Mouse (Mus musculus) MEL (cell line): Measurements from ENCODE around the gene Olfr1282. TPM values are rescaled to one million over a fixed set of nuclear protein-coding genes. Genes with fewer than 3 reads are reported as not detected.
"Not testable (repeated sequence)": the region's sequence is repeated elsewhere in the genome, so short reads cannot be mapped to it uniquely, and the experiment has no call there.

Experiments
- DNase-seq: peaks from one replicate; pipeline ENCODE4 v3.0.0; 2011; ENCODE audit warnings: low read depth, low spot score
- H3K27ac ChIP-seq: 2 replicates; pipeline ENCODE4 v1.5.1; 2012; ENCODE audit warnings: low read depth, mild to moderate bottlenecking, control low read depth, low read length, moderate library complexity; ENCODE audit not compliant: control insufficient read depth
- H3K27me3 ChIP-seq, 2 experiments: fragments of 150-350 bp in 1 of 2; sonication (generic) in 1 of 2; 2 replicates each; pipeline ENCODE4 v1.6.1; 2012; ENCODE audit warnings: low read length in 2 of 2, mild to moderate bottlenecking in 2 of 2, improper control_type of control experiment in 1 of 2, moderate library complexity in 1 of 2; ENCODE audit not compliant: insufficient read depth in 2 of 2, control insufficient read depth in 1 of 2
- H3K36me3 ChIP-seq, 2 experiments: 2 replicates each; pipeline ENCODE4 v1.6.1; 2012 to 2014; ENCODE audit warnings: low read length in 2 of 2, improper control_type of control experiment in 1 of 2, inconsistent platforms in 1 of 2, mild to moderate bottlenecking in 1 of 2; ENCODE audit not compliant: insufficient read depth in 2 of 2, control insufficient read depth in 1 of 2
- H3K4me1 ChIP-seq, 2 experiments: fragments of 150-350 bp in 1 of 2; sonication (generic) in 1 of 2; 2 replicates each; pipeline ENCODE4 v1.6.1; 2012; ENCODE audit warnings: low read length in 2 of 2, improper control_type of control experiment in 1 of 2, mild to moderate bottlenecking in 1 of 2; ENCODE audit not compliant: insufficient read depth in 2 of 2, control insufficient read depth in 1 of 2
- H3K4me3 ChIP-seq, 2 experiments: fragments of 150-350 bp in 1 of 2; sonication (generic) in 1 of 2; 2 replicates each; pipeline ENCODE4 v1.5.1; 2012; ENCODE audit warnings: low read depth in 2 of 2, low read length in 2 of 2, mild to moderate bottlenecking in 2 of 2, moderate library complexity in 2 of 2, control low read depth in 1 of 2, improper control_type of control experiment in 1 of 2; ENCODE audit not compliant: control insufficient read depth in 1 of 2, insufficient read depth in 1 of 2
- H3K79me2 ChIP-seq: 2 replicates; pipeline ENCODE4 v1.6.1; 2012; ENCODE audit warnings: mild to moderate bottlenecking, low read length, moderate library complexity; ENCODE audit not compliant: control insufficient read depth, poor library complexity, insufficient read depth
- H3K9ac ChIP-seq: 2 replicates; pipeline ENCODE4 v1.6.1; 2012; ENCODE audit warnings: low read depth, mild to moderate bottlenecking, control low read depth, low read length, moderate library complexity; ENCODE audit not compliant: control insufficient read depth, poor library complexity, severe bottlenecking
- H3K9me3 ChIP-seq: fragments of 150-350 bp; sonication (generic); replicated peaks from 2 replicates; pipeline ENCODE4 v1.6.1; 2012; ENCODE audit warnings: mild to moderate bottlenecking, low read length, improper control_type of control experiment, moderate library complexity; ENCODE audit not compliant: insufficient read depth
- CHD1 ChIP-seq: IDR thresholded peaks from 2 replicates; pipeline ENCODE4 v1.6.1; 2012; ENCODE audit warnings: low read depth, mild to moderate bottlenecking, inconsistent platforms, low read length, improper control_type of control experiment
- CHD2 ChIP-seq: IDR thresholded peaks from 2 replicates; pipeline ENCODE4 v1.6.1; 2011; ENCODE audit warnings: low read length, improper control_type of control experiment
- E2F4 ChIP-seq: IDR thresholded peaks from 2 replicates; pipeline ENCODE4 v1.6.1; 2011; ENCODE audit warnings: low read depth, low read length, improper control_type of control experiment, borderline replicate concordance
- EP300 ChIP-seq, 2 experiments: IDR thresholded peaks; 2 replicates each; pipeline ENCODE4 v1.6.1; 2011; ENCODE audit warnings: improper control_type of control experiment in 2 of 2, low read length in 2 of 2, low read depth in 1 of 2, mild to moderate bottlenecking in 1 of 2
- ETS1 ChIP-seq: IDR thresholded peaks from 2 replicates; pipeline ENCODE4 v1.6.1; 2012; ENCODE audit warnings: low read depth, mild to moderate bottlenecking, inconsistent platforms, low read length, improper control_type of control experiment, moderate library complexity
- GABPA ChIP-seq: IDR thresholded peaks from 2 replicates; pipeline ENCODE4 v1.6.1; 2012; ENCODE audit warnings: low read depth, mild to moderate bottlenecking, inconsistent platforms, low read length, improper control_type of control experiment, moderate library complexity
- GATA1 ChIP-seq: IDR thresholded peaks from 2 replicates; pipeline ENCODE4 v1.6.1; 2011; ENCODE audit warnings: low read depth, low read length, improper control_type of control experiment
- JUND ChIP-seq: IDR thresholded peaks from 2 replicates; pipeline ENCODE4 v1.6.1; 2011; ENCODE audit warnings: low read depth, mild to moderate bottlenecking, improper control_type of control experiment, low read length
- MAX ChIP-seq: IDR thresholded peaks from 2 replicates; pipeline ENCODE4 v1.6.1; 2011; ENCODE audit warnings: low read length, improper control_type of control experiment
- MXI1 ChIP-seq: IDR thresholded peaks from 2 replicates; pipeline ENCODE4 v1.6.1; 2011; ENCODE audit warnings: mild to moderate bottlenecking, low read depth, low read length, improper control_type of control experiment
- MYC ChIP-seq: IDR thresholded peaks from 2 replicates; pipeline ENCODE4 v1.6.1; 2011; ENCODE audit warnings: low read depth, mild to moderate bottlenecking, low read length, improper control_type of control experiment, moderate library complexity
- NRF1 ChIP-seq: IDR thresholded peaks from 2 replicates; pipeline ENCODE4 v1.6.1; 2014; ENCODE audit warnings: low read depth, mild to moderate bottlenecking, inconsistent platforms, low read length, improper control_type of control experiment, moderate library complexity; ENCODE audit not compliant: poor library complexity, insufficient read depth, severe bottlenecking
- RAD21 ChIP-seq: IDR thresholded peaks from 2 replicates; pipeline ENCODE4 v1.6.1; 2011; ENCODE audit warnings: mild to moderate bottlenecking, low read depth, low read length, improper control_type of control experiment
- RCOR1 ChIP-seq: IDR thresholded peaks from 2 replicates; pipeline ENCODE4 v1.6.1; 2012; ENCODE audit warnings: low read depth, mild to moderate bottlenecking, inconsistent platforms, low read length, improper control_type of control experiment
- TAL1 ChIP-seq: IDR thresholded peaks from 2 replicates; pipeline ENCODE4 v1.6.1; 2012; ENCODE audit warnings: mild to moderate bottlenecking, inconsistent platforms, low read length, moderate library complexity, mixed read lengths
- UBTF ChIP-seq: IDR thresholded peaks from 2 replicates; pipeline ENCODE4 v1.6.1; 2012; ENCODE audit warnings: low read depth, mild to moderate bottlenecking, inconsistent platforms, low read length, improper control_type of control experiment, moderate library complexity, borderline replicate concordance; ENCODE audit not compliant: insufficient read depth
- USF1 ChIP-seq: IDR thresholded peaks from 2 replicates; pipeline ENCODE4 v1.6.1; 2014; ENCODE audit warnings: low read depth, mild to moderate bottlenecking, inconsistent platforms, low read length, improper control_type of control experiment, moderate library complexity
- ZMIZ1 ChIP-seq: IDR thresholded peaks from 2 replicates; pipeline ENCODE4 v1.6.1; 2012; ENCODE audit warnings: low read depth, mild to moderate bottlenecking, inconsistent platforms, low read length, improper control_type of control experiment, moderate library complexity
- ZNF384 ChIP-seq: IDR thresholded peaks from 2 replicates; pipeline ENCODE4 v1.6.1; 2012; ENCODE audit warnings: low read depth, mild to moderate bottlenecking, inconsistent platforms, low read length, improper control_type of control experiment
- polyA plus RNA-seq, 2 experiments: library from polyadenylated mRNA; stranded (reverse) in 1 of 2; unstranded in 1 of 2; fragments of >175 nt in 1 of 2; fragments of >200 nt in 1 of 2; gene quantifications; 2 replicates each; pipeline versions ENCODE4 v1.2.1 to v1.2.4; 2012; ENCODE audit warnings: low replicate concordance in 2 of 2, low read depth in 1 of 2; ENCODE audit not compliant: insufficient read length in 2 of 2, insufficient read depth in 1 of 2, missing spikeins in 1 of 2
- total RNA-seq: library from RNA; depleted of rRNA; stranded (reverse); fragments of 300-350 nt; gene quantifications from 2 replicates; pipeline ENCODE4 v1.2.3, GENCODE M21; 2012

Gene Olfr1282
- total and polyA plus RNA-seq, 3 experiments, result not detected

DNA sequence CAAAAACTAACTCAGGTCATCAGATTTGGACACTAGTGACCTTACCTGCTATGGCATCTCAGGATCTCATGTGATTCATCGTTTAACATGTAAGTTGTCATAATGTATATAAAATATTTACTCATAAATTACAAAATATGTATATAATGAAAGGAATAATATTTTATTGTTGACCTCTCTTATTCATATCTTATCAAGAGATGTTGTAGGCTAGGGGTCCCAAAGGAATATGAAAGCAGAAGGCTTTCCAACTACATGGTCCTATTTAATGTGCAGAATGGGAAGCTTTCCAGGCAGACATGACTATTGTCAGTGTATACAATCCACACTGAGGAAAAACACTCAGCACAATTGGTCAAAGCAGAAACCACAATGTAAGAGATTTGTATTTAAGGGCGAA is 30.6 kb upstream of the Olfr1282 start, which contains the start of gene Olfr1283:
TSS of gene Olfr1283 (plus strand) at position 301 of the 400 bp plus-strand sequence.
- DNase-seq, result no peak
- H3K4me1 ChIP-seq, result no peaks in the 10 kb centered on the region
- no peak within 1 kb of the TSS for H3K9ac ChIP-seq
- no peaks in the 10 kb centered on the region for H3K79me2 ChIP-seq
- H3K9me3 ChIP-seq, result no peaks in the 10 kb centered on the region
- H3K4me3 ChIP-seq, result no peak within 1 kb of the TSS
- no peaks in the 10 kb centered on the region for H3K36me3 ChIP-seq
- H3K27ac ChIP-seq, result no peak within 1 kb of the TSS
- no peak for TF ChIP-seq MYC
- no peak for TF ChIP-seq ETS1
- TF ChIP-seq JUND, result no peak
- TF ChIP-seq USF1, result no peak
- no peak for TF ChIP-seq GATA1
- TF ChIP-seq UBTF, result no peak
- TF ChIP-seq MAX, result no peak
- no peak for TF ChIP-seq CHD2
- TF ChIP-seq ZMIZ1, result no peak
- TF ChIP-seq TAL1, result no peak
- TF ChIP-seq ZNF384, result no peak
- TF ChIP-seq RAD21, result no peak
- no peak for TF ChIP-seq MXI1
- TF ChIP-seq E2F4, result no peak
- TF ChIP-seq NRF1, result no peak
- TF ChIP-seq CHD1, result no peak
- TF ChIP-seq EP300 (IDR thresholded peaks at IDR 0.05; ENCODE audit: low read depth in 1 of 2, low read length in 2 of 2), result no peak
- no peak for TF ChIP-seq GABPA
- no peak for TF ChIP-seq RCOR1
- H3K27me3 ChIP-seq, result no peaks in the 10 kb centered on the region

DNA sequence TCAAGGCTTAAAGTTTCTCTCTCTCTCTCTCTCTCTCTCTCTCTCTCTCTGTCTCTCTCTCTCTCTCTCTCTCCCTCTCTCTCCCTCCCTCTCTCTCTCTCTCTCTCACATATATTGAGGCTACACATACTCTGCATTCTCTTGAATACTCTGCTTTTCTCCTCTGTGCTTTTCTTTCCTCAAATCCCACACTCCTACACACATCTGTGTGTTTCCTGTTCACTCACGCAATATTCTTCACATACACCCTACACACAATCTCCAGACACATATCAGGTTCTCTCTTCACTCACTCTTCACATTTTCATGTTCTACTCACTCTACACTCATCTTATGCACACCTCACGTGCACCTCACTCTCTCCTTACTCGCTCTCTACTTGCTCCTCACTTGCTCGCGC is 2.2 kb downstream of the Olfr1282 start:
- H3K27ac ChIP-seq, H3K36me3 ChIP-seq, H3K9me3 ChIP-seq, H3K4me3 ChIP-seq, DNase-seq, H3K27me3 ChIP-seq, H3K4me1 ChIP-seq, H3K79me2 ChIP-seq, H3K9ac ChIP-seq: not testable (repeated sequence)
